Mouse (Mus musculus): ENCODE measurements around the gene Fam184b. TPM values are rescaled to one million over a fixed set of nuclear protein-coding genes. Genes with fewer than 3 reads are reported as not detected.
"Not testable (repeated sequence)": the region's sequence is repeated elsewhere in the genome, so short reads cannot be mapped to it uniquely, and the experiment has no call there.

Fam184b gene
- polyA plus RNA-seq, 1 experiment from 2014 or later, result 0.28 TPM

DNA sequence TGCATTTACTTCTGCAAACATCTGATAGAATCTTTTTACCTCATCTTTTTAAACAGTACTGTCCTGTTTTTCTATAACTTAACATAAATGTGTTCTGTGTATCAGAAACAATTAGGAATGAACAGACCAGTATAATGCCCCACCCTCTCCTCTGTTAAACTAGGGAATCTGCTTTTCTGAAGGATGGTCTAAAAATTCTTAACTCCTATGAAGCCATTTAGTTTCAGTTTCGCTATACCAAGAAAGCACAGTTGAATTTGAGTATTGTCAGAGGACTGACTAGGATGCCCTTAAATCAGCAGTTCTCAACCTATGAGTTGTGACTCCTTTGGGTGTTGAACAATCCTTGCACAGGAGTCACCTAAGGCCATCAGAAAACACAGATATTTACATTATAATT is 35.6 kb upstream of the Fam184b start:
- Histone ChIP-seq H3K9me3 (ENCODE audit: low read depth, low read length) (no peaks in the 10 kb centered on the region), H3K27me3 (ENCODE audit: insufficient read depth, low read length) (no peaks in the 10 kb centered on the region), H3K4me3 (ENCODE audit: low read depth, low read length) (no peak overlapping the region), H3K9ac (no peak overlapping the region), H3K27ac (ENCODE audit: low read depth) (no peak overlapping the region), H3K36me3 (ENCODE audit: insufficient read depth) (peaks cover 46% of the 10 kb centered on the region), H3K4me1 (ENCODE audit: insufficient read depth) (no peaks in the 10 kb centered on the region), H3K4me2 (no peak overlapping the region)
- DNase-seq (no peak), ATAC-seq (ENCODE audit: insufficient read depth) (no peak)
- TF ChIP-seq CTCF (IDR thresholded peaks at IDR 0.05; ENCODE audit: low read depth), result no peak
- WGBS, result 83% methylated on average over 1 of the region's 1 CpGs

DNA sequence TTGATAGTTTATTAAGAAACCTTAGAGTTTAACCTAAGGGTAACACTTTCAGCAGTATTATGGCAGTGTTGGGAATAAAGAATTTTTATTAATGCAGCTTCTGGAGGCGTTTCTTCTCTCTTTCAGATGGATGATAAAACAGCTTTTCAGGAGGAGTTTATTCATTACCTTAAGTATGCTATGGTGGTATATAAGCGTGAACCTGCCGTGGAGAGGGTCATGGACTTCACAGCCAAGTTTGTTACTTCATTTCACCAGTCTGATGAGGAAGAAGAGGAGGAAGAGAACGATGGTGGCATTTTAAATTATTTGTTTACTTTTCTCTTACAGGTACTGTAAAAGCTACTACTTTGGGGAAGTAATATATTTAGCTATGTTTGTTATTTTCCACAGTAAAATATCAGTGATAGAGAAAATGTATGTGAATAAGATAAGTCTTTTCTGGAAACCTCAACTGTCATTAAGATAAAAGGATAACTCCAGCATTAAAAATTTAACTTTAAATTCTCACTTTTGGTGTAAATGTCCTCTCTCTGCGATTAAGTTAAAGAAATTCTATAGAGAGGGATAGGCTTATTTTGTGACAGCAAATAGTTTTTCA is 31.6 kb upstream of the Fam184b start:
- Histone ChIP-seq H3K27ac (ENCODE audit: low read depth) (no peak overlapping the region), H3K9ac (peak overlapping the region; percentile 82), H3K27me3 (ENCODE audit: insufficient read depth, low read length) (no peaks in the 10 kb centered on the region), H3K4me2 (peak overlapping the region; percentile 61), H3K4me1 (ENCODE audit: insufficient read depth) (no peaks in the 10 kb centered on the region), H3K36me3 (ENCODE audit: insufficient read depth) (peaks cover 18% of the 10 kb centered on the region), H3K9me3 (ENCODE audit: low read depth, low read length) (no peaks in the 10 kb centered on the region), H3K4me3 (ENCODE audit: low read depth, low read length) (peak overlapping the region; percentile 80)
- no peak for TF ChIP-seq CTCF (IDR thresholded peaks at IDR 0.05; ENCODE audit: low read depth)
- no peak for DNase-seq
- ATAC-seq (ENCODE audit: insufficient read depth), result no peak
- 41% methylated on average over 5 of the region's 5 CpGs for WGBS

DNA sequence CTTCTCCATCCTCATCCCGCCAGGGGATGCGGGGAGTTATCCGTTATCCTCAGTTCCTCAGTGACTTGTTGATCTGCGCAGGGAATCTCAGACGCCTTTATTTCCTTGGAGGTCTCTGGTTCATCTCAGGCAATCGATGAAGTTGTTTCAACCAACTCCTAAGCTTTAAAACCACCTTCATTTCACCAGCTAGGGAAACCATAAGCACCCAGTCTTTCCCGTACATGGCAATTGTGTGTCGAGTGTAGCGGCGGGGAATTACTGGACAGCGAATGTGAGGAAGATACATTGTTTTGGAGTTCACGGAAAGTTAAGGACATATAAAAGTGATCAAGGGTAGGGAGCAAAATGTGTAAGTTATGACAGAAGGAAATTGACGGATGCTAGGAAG is 30.9 kb upstream of the Fam184b start:
- H3K4me3 ChIP-seq (ENCODE audit: low read depth, low read length), result peak overlapping the region; percentile 80
- DNase-seq, result peak; percentile 52
- H3K36me3 ChIP-seq (ENCODE audit: insufficient read depth), result peaks cover 13% of the 10 kb centered on the region
- H3K9me3 ChIP-seq (ENCODE audit: low read depth, low read length), result no peaks in the 10 kb centered on the region
- ATAC-seq (ENCODE audit: insufficient read depth), result no peak
- H3K27me3 ChIP-seq (ENCODE audit: insufficient read depth, low read length), result no peaks in the 10 kb centered on the region
- no peak for TF ChIP-seq CTCF (IDR thresholded peaks at IDR 0.05; ENCODE audit: low read depth)
- H3K4me1 ChIP-seq (ENCODE audit: insufficient read depth), result no peaks in the 10 kb centered on the region
- under 1% methylated on average over 13 of the region's 13 CpGs for WGBS
- peak overlapping the region; percentile 61 for H3K4me2 ChIP-seq
- H3K27ac ChIP-seq (ENCODE audit: low read depth), result peak overlapping the region; percentile 94
- H3K9ac ChIP-seq, result peak overlapping the region; percentile 82

DNA sequence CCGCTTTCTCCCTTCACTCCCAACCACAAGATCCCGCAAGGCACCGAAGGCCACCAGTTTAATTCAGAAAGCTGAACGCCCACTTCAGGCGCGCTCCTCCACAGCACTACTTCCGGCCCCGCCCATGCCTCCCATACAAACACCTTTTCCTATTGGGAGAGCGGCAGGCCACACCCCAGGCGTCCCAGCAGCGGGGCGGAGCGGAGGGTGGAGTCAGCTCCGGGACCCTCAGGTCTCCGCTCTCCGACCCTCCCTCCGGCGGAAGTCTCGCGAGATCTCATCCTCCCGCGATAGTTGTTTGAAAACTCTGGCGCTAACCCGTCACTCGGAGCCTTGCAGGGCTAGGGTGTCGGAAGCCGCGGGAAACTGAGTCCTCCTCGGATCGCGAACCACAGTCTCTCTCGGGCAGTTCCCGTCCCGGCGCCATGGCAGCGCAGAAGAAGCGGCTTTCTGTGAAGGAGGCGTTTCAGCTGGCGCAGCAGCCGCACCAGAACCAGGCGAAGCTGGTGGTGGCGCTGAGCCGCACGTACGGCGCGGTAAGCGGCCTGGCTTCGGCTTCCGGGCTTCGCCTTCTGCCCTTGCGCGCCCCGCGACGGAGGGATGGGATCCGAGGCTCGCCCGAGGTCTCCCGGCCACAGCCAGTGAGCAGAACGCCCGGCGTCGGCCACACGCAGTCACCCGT is 30.3 kb upstream of the Fam184b start, which contains the start of gene Ncapg:
TSS of gene Ncapg (plus strand) at position 322 of the 682 bp plus-strand sequence.
- TF ChIP-seq CTCF (IDR thresholded peaks at IDR 0.05; ENCODE audit: low read depth), result no peak
- ATAC-seq (ENCODE audit: insufficient read depth) (peak; percentile 99), DNase-seq (peak; percentile 100)
- Histone ChIP-seq H3K27ac (ENCODE audit: low read depth) (peak within 1 kb of the TSS; percentile 94), H3K4me3 (ENCODE audit: low read depth, low read length) (peak within 1 kb of the TSS; percentile 80), H3K4me2 (peak within 1 kb of the TSS; percentile 82), H3K9ac (peak within 1 kb of the TSS; percentile 82), H3K9me3 (ENCODE audit: low read depth, low read length) (no peaks in the 10 kb centered on the region), H3K4me1 (ENCODE audit: insufficient read depth) (no peaks in the 10 kb centered on the region), H3K27me3 (ENCODE audit: insufficient read depth, low read length) (no peaks in the 10 kb centered on the region), H3K36me3 (ENCODE audit: insufficient read depth) (peaks cover 8% of the 10 kb centered on the region; the same call in 1 of the 2 replicates)
- under 1% methylated on average over 66 of the region's 66 CpGs for WGBS

DNA sequence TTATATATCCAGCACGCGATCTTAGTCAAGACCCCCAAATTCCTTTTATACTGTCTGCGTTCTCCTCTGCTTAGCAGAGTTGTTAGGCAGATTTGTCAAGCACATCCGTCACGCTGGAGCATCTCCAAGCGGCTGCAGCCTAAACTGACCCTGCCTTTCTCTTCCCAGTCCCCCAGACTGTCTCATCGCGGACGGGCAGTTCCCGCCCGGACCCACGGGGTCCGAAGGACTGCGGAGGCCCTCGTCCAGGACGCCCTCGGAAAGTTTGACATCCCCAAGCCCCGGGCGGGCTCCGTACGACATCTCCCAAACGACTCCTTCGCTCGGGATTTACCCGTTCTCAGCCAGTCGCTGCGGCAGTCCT is 29.8 kb upstream of the Fam184b start:
- peak overlapping the region; percentile 85 for H3K27ac ChIP-seq (ENCODE audit: low read depth)
- peak overlapping the region; percentile 73 for H3K9ac ChIP-seq
- TF ChIP-seq CTCF (IDR thresholded peaks at IDR 0.05; ENCODE audit: low read depth), result no peak
- H3K27me3 ChIP-seq (ENCODE audit: insufficient read depth, low read length), result no peaks in the 10 kb centered on the region
- H3K4me2 ChIP-seq, result peak overlapping the region; percentile 82
- peaks cover 8% of the 10 kb centered on the region; the same call in 1 of the 2 replicates for H3K36me3 ChIP-seq (ENCODE audit: insufficient read depth)
- no peaks in the 10 kb centered on the region for H3K9me3 ChIP-seq (ENCODE audit: low read depth, low read length)
- under 1% methylated on average over 27 of the region's 27 CpGs for WGBS
- peak; percentile 73 for ATAC-seq (ENCODE audit: insufficient read depth)
- DNase-seq, result no peak
- peak overlapping the region; percentile 80 for H3K4me3 ChIP-seq (ENCODE audit: low read depth, low read length)
- no peaks in the 10 kb centered on the region for H3K4me1 ChIP-seq (ENCODE audit: insufficient read depth)

DNA sequence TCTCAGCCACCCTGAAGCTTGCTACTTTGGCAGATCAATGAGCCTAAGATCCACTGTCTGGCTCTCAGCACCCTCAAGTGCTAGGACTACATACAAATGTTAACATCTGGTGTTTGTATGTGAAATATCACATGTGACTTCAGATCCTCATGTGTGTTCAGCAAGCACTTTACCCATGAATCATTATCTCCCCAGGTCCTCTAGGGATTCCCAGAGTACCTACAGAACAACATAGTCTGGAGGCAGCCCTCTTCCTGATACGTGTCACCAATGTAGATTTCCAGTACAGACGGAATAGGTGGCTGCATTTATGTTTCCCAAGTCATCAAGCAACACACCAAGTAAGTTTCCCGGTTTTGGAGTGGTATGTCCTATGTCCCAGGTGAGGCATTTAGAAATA is 29.4 kb upstream of the Fam184b start:
- Histone ChIP-seq H3K9me3 (ENCODE audit: low read depth, low read length) (no peaks in the 10 kb centered on the region), H3K36me3 (ENCODE audit: insufficient read depth) (peaks cover 8% of the 10 kb centered on the region; the same call in 1 of the 2 replicates), H3K27me3 (ENCODE audit: insufficient read depth, low read length) (no peaks in the 10 kb centered on the region), H3K4me2 (peak overlapping the region; percentile 82), H3K4me3 (ENCODE audit: low read depth, low read length) (peak overlapping the region; percentile 80), H3K9ac (peak overlapping the region; percentile 73), H3K27ac (ENCODE audit: low read depth) (peak overlapping the region; percentile 85), H3K4me1 (ENCODE audit: insufficient read depth) (no peaks in the 10 kb centered on the region)
- 1% methylated on average over 3 of the region's 3 CpGs for WGBS
- ATAC-seq (ENCODE audit: insufficient read depth) (peak; percentile 14; the same call in 1 of the 2 replicates), DNase-seq (peak; percentile 23)
- no peak for TF ChIP-seq CTCF (IDR thresholded peaks at IDR 0.05; ENCODE audit: low read depth)

DNA sequence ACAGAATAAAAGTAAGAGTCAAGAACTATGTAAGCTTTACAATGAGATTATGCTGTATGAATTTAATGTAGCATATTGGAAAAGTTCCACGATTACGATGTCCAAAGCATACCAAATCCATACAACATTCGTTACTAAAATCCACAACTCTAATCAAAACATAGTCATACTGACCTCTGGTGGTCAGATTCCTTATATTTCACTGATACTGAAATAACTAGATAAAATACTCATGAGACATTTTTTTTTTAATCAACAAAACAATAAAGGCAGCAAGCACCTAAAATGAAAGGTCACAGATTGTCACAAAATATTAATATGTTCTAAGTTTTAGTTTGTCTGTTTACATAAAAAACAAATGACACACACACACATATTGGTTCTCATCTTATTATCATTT is 28.9 kb upstream of the Fam184b start:
- H3K4me3 ChIP-seq (ENCODE audit: low read depth, low read length), result peak overlapping the region; percentile 80; the same call in 1 of the 2 replicates
- ATAC-seq (ENCODE audit: insufficient read depth) (no peak), DNase-seq (peak; percentile 93)

DNA sequence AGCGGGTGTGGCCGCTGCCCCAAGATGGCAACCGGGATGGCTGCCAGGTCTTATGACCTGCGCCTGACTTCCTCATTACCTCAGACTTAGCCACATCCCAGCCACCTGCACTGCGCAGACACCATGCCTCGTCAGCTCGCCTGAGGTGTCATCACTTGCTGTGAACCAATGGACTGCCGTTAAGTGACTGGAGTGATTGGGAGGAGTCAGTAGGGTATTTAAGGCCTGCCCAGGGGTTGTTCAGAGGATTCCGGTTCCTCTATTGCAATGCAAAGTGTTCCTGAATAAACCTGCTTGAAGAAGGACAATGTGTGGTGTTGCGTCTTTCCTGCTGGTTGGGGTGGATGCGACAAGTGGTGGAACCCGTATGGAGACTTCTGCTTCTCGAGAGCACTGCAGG is 19.0 kb upstream of the Fam184b start:
- not testable (repeated sequence) for H3K36me3 ChIP-seq (ENCODE audit: insufficient read depth); H3K27me3 ChIP-seq (ENCODE audit: insufficient read depth, low read length); H3K4me1 ChIP-seq (ENCODE audit: insufficient read depth); H3K4me3 ChIP-seq (ENCODE audit: low read depth, low read length); DNase-seq; H3K9ac ChIP-seq; ATAC-seq (ENCODE audit: insufficient read depth); H3K4me2 ChIP-seq; H3K27ac ChIP-seq (ENCODE audit: low read depth); H3K9me3 ChIP-seq (ENCODE audit: low read depth, low read length)
- 97% methylated on average over 13 of the region's 13 CpGs for WGBS

More for the DNA sequence above, 28.9 kb upstream of the Fam184b start:
- H3K27ac ChIP-seq (ENCODE audit: low read depth), result no peak overlapping the region
- 20% methylated on average over 3 of the region's 3 CpGs for WGBS
- H3K36me3 ChIP-seq (ENCODE audit: insufficient read depth), result peaks cover 8% of the 10 kb centered on the region; the same call in 1 of the 2 replicates
- peak overlapping the region; percentile 82 for H3K4me2 ChIP-seq
- H3K4me1 ChIP-seq (ENCODE audit: insufficient read depth), result no peaks in the 10 kb centered on the region
- TF ChIP-seq CTCF (IDR thresholded peaks at IDR 0.05; ENCODE audit: low read depth), result peak; percentile 59
- no peak overlapping the region for H3K9ac ChIP-seq
- no peaks in the 10 kb centered on the region for H3K27me3 ChIP-seq (ENCODE audit: insufficient read depth, low read length)
- no peaks in the 10 kb centered on the region for H3K9me3 ChIP-seq (ENCODE audit: low read depth, low read length)

Measured in lung, embryonic 14.5 days (tissue).